Mouse (Mus musculus): ENCODE results near the gene Nfic.

GRCm38 (mm10) chr10:81460471-81460870, 5.0 kb upstream of the Nfic start:
- no peak for TF ChIP-seq CTCF (IDR thresholded peaks at IDR 0.05; ENCODE audit: borderline replicate concordance, control insufficient read depth, extremely low read depth, insufficient read depth, low read length, poor library complexity)
- no peak for TF ChIP-seq POLR2A (IDR thresholded peaks at IDR 0.05; ENCODE audit: control insufficient read depth, extremely low read depth, insufficient read depth, low read length, poor library complexity)

All from thymus, adult 2 months (tissue).